Mouse (Mus musculus) stomach, postnatal 0 days (tissue): Measurements from ENCODE around the gene Pbx4.

ENCODE experiments used
- CTCF ChIP-seq: IDR thresholded peaks from 2 replicates; pipeline ENCODE4 v1.5.1; 2016; ENCODE audit warnings: antibody characterized with exemption, low read depth, mild to moderate bottlenecking, moderate library complexity
- EP300 ChIP-seq: optimal IDR thresholded peaks from 2 replicates; pipeline ENCODE3; 2016; ENCODE audit warnings: antibody characterized with exemption

GRCm38 (mm10) chr8:69805086-69805485, 27.2 kb upstream of the Pbx4 start:
- no peak for TF ChIP-seq CTCF
- TF ChIP-seq EP300: no peak
